Mouse (Mus musculus) MEL (cell line): ENCODE measurements around the gene Alox5. TPM values are rescaled to one million over a fixed set of nuclear protein-coding genes. Genes with fewer than 3 reads are reported as not detected.

Experiments used
- DNase-seq: peaks from one replicate; pipeline ENCODE4 v3.0.0; 2011; ENCODE audit warnings: low read depth, low spot score
- H3K27ac ChIP-seq: 2 replicates; pipeline ENCODE4 v1.5.1; 2012; ENCODE audit warnings: low read depth, mild to moderate bottlenecking, control low read depth, low read length, moderate library complexity; ENCODE audit not compliant: control insufficient read depth
- H3K27me3 ChIP-seq, 2 experiments: fragments of 150-350 bp in 1 of 2; sonication (generic) in 1 of 2; 2 replicates each; pipeline ENCODE4 v1.6.1; 2012; ENCODE audit warnings: low read length in 2 of 2, mild to moderate bottlenecking in 2 of 2, improper control_type of control experiment in 1 of 2, moderate library complexity in 1 of 2; ENCODE audit not compliant: insufficient read depth in 2 of 2, control insufficient read depth in 1 of 2
- H3K36me3 ChIP-seq, 2 experiments: 2 replicates each; pipeline ENCODE4 v1.6.1; 2012 to 2014; ENCODE audit warnings: low read length in 2 of 2, improper control_type of control experiment in 1 of 2, inconsistent platforms in 1 of 2, mild to moderate bottlenecking in 1 of 2; ENCODE audit not compliant: insufficient read depth in 2 of 2, control insufficient read depth in 1 of 2
- H3K4me1 ChIP-seq, 2 experiments: fragments of 150-350 bp in 1 of 2; sonication (generic) in 1 of 2; 2 replicates each; pipeline ENCODE4 v1.6.1; 2012; ENCODE audit warnings: low read length in 2 of 2, improper control_type of control experiment in 1 of 2, mild to moderate bottlenecking in 1 of 2; ENCODE audit not compliant: insufficient read depth in 2 of 2, control insufficient read depth in 1 of 2
- H3K4me3 ChIP-seq, 2 experiments: fragments of 150-350 bp in 1 of 2; sonication (generic) in 1 of 2; 2 replicates each; pipeline ENCODE4 v1.5.1; 2012; ENCODE audit warnings: low read depth in 2 of 2, low read length in 2 of 2, mild to moderate bottlenecking in 2 of 2, moderate library complexity in 2 of 2, control low read depth in 1 of 2, improper control_type of control experiment in 1 of 2; ENCODE audit not compliant: control insufficient read depth in 1 of 2, insufficient read depth in 1 of 2
- H3K79me2 ChIP-seq: 2 replicates; pipeline ENCODE4 v1.6.1; 2012; ENCODE audit warnings: mild to moderate bottlenecking, low read length, moderate library complexity; ENCODE audit not compliant: control insufficient read depth, poor library complexity, insufficient read depth
- H3K9ac ChIP-seq: 2 replicates; pipeline ENCODE4 v1.6.1; 2012; ENCODE audit warnings: low read depth, mild to moderate bottlenecking, control low read depth, low read length, moderate library complexity; ENCODE audit not compliant: control insufficient read depth, poor library complexity, severe bottlenecking
- H3K9me3 ChIP-seq: fragments of 150-350 bp; sonication (generic); replicated peaks from 2 replicates; pipeline ENCODE4 v1.6.1; 2012; ENCODE audit warnings: mild to moderate bottlenecking, low read length, improper control_type of control experiment, moderate library complexity; ENCODE audit not compliant: insufficient read depth
- CHD1 ChIP-seq: IDR thresholded peaks from 2 replicates; pipeline ENCODE4 v1.6.1; 2012; ENCODE audit warnings: low read depth, mild to moderate bottlenecking, inconsistent platforms, low read length, improper control_type of control experiment
- CHD2 ChIP-seq: IDR thresholded peaks from 2 replicates; pipeline ENCODE4 v1.6.1; 2011; ENCODE audit warnings: low read length, improper control_type of control experiment
- ETS1 ChIP-seq: IDR thresholded peaks from 2 replicates; pipeline ENCODE4 v1.6.1; 2012; ENCODE audit warnings: low read depth, mild to moderate bottlenecking, inconsistent platforms, low read length, improper control_type of control experiment, moderate library complexity
- GABPA ChIP-seq: IDR thresholded peaks from 2 replicates; pipeline ENCODE4 v1.6.1; 2012; ENCODE audit warnings: low read depth, mild to moderate bottlenecking, inconsistent platforms, low read length, improper control_type of control experiment, moderate library complexity
- GATA1 ChIP-seq: IDR thresholded peaks from 2 replicates; pipeline ENCODE4 v1.6.1; 2011; ENCODE audit warnings: low read depth, low read length, improper control_type of control experiment
- HCFC1 ChIP-seq: IDR thresholded peaks from 2 replicates; pipeline ENCODE4 v1.6.1; 2012; ENCODE audit warnings: low read depth, mild to moderate bottlenecking, inconsistent platforms, low read length, improper control_type of control experiment, moderate library complexity
- JUND ChIP-seq: IDR thresholded peaks from 2 replicates; pipeline ENCODE4 v1.6.1; 2011; ENCODE audit warnings: low read depth, mild to moderate bottlenecking, improper control_type of control experiment, low read length
- MAX ChIP-seq: IDR thresholded peaks from 2 replicates; pipeline ENCODE4 v1.6.1; 2011; ENCODE audit warnings: low read length, improper control_type of control experiment
- MAZ ChIP-seq: IDR thresholded peaks from 2 replicates; pipeline ENCODE4 v1.6.1; 2012; ENCODE audit warnings: low read depth, mild to moderate bottlenecking, inconsistent platforms, low read length, improper control_type of control experiment
- MEF2A ChIP-seq: IDR thresholded peaks from 2 replicates; pipeline ENCODE4 v1.6.1; 2014; ENCODE audit warnings: low read depth, mild to moderate bottlenecking, inconsistent platforms, low read length, improper control_type of control experiment; ENCODE audit not compliant: poor library complexity, insufficient replicate concordance, severe bottlenecking; ENCODE audit errors: extremely low read depth
- MYB ChIP-seq: IDR thresholded peaks from 2 replicates; pipeline ENCODE4 v1.6.1; 2011; ENCODE audit warnings: mild to moderate bottlenecking, low read depth, low read length, improper control_type of control experiment
- MYC ChIP-seq: IDR thresholded peaks from 2 replicates; pipeline ENCODE4 v1.6.1; 2011; ENCODE audit warnings: low read depth, mild to moderate bottlenecking, low read length, improper control_type of control experiment, moderate library complexity
- POLR2A ChIP-seq, 2 experiments: IDR thresholded peaks; 2 replicates each; pipeline ENCODE4 v1.6.1; 2011 to 2012; ENCODE audit warnings: low read length in 2 of 2, mild to moderate bottlenecking in 2 of 2, control low read depth in 1 of 2, improper control_type of control experiment in 1 of 2, low read depth in 1 of 2, moderate library complexity in 1 of 2; ENCODE audit not compliant: control insufficient read depth in 1 of 2, insufficient read depth in 1 of 2, poor library complexity in 1 of 2
- POLR2AphosphoS2 ChIP-seq: IDR thresholded peaks from 2 replicates; pipeline ENCODE4 v1.6.1; 2011; ENCODE audit warnings: low read length, improper control_type of control experiment
- POLR2AphosphoS5 ChIP-seq: IDR thresholded peaks from 2 replicates; pipeline ENCODE4 v1.6.1; 2012; ENCODE audit warnings: low read depth, borderline replicate concordance, mild to moderate bottlenecking, inconsistent platforms, low read length, moderate library complexity, mixed read lengths
- RAD21 ChIP-seq: IDR thresholded peaks from 2 replicates; pipeline ENCODE4 v1.6.1; 2011; ENCODE audit warnings: mild to moderate bottlenecking, low read depth, low read length, improper control_type of control experiment
- USF2 ChIP-seq, 2 experiments: IDR thresholded peaks; 2 replicates each; pipeline ENCODE4 v1.6.1; 2011 to 2012; ENCODE audit warnings: improper control_type of control experiment in 2 of 2, low read length in 2 of 2, borderline replicate concordance in 1 of 2, inconsistent platforms in 1 of 2, low read depth in 1 of 2, mild to moderate bottlenecking in 1 of 2; ENCODE audit not compliant: insufficient read depth in 1 of 2
- ZMIZ1 ChIP-seq: IDR thresholded peaks from 2 replicates; pipeline ENCODE4 v1.6.1; 2012; ENCODE audit warnings: low read depth, mild to moderate bottlenecking, inconsistent platforms, low read length, improper control_type of control experiment, moderate library complexity
- ZNF384 ChIP-seq: IDR thresholded peaks from 2 replicates; pipeline ENCODE4 v1.6.1; 2012; ENCODE audit warnings: low read depth, mild to moderate bottlenecking, inconsistent platforms, low read length, improper control_type of control experiment
- polyA plus RNA-seq, 2 experiments: library from polyadenylated mRNA; stranded (reverse) in 1 of 2; unstranded in 1 of 2; fragments of >175 nt in 1 of 2; fragments of >200 nt in 1 of 2; gene quantifications; 2 replicates each; pipeline versions ENCODE4 v1.2.1 to v1.2.4; 2012; ENCODE audit warnings: low replicate concordance in 2 of 2, low read depth in 1 of 2; ENCODE audit not compliant: insufficient read length in 2 of 2, insufficient read depth in 1 of 2, missing spikeins in 1 of 2
- total RNA-seq: library from RNA; depleted of rRNA; stranded (reverse); fragments of 300-350 nt; gene quantifications from 2 replicates; pipeline ENCODE4 v1.2.3, GENCODE M21; 2012

Gene Alox5
- total and polyA plus RNA-seq, 3 experiments, result 1.1 to 5.7 TPM; not detected in 1

- TF ChIP-seq MAZ (no peak), MYC (no peak), CHD2 (no peak), HCFC1 (no peak), MAX (no peak), GATA1 (no peak), ZNF384 (no peak), CHD1 (no peak), RAD21 (no peak), JUND (no peak), MYB (no peak), GABPA (no peak)
- H3K4me1 ChIP-seq, result peaks cover 0 to 5% of the 10 kb centered on the region in 2 experiments; a peak in 1 of 4 replicates
- DNase-seq, result no peak
- no peak overlapping the region for H3K9ac ChIP-seq
- H3K79me2 ChIP-seq, result no peaks in the 10 kb centered on the region
- H3K36me3 ChIP-seq, result no peaks in the 10 kb centered on the region
- no peaks in the 10 kb centered on the region for H3K9me3 ChIP-seq
- no peak overlapping the region for H3K27ac ChIP-seq
- H3K27me3 ChIP-seq, result no peaks in the 10 kb centered on the region
- no peak overlapping the region for H3K4me3 ChIP-seq
Measured at GRCm38 (mm10) chr6:116422991-116423390, 38.0 kb downstream of the Alox5 start.

- no peaks in the 10 kb centered on the region for H3K79me2 ChIP-seq
- DNase-seq, result no peak
- peaks cover 0 to 16% of the 10 kb centered on the region in 2 experiments; a peak in 2 of 4 replicates for H3K4me1 ChIP-seq
- H3K4me3 ChIP-seq, result no peak overlapping the region
- no peaks in the 10 kb centered on the region for H3K27me3 ChIP-seq
- H3K36me3 ChIP-seq, result peaks cover 0 to 2% of the 10 kb centered on the region in 2 experiments; a peak in 1 of 4 replicates
- no peaks in the 10 kb centered on the region for H3K9me3 ChIP-seq
- H3K9ac ChIP-seq, result no peak overlapping the region
- no peak overlapping the region for H3K27ac ChIP-seq
- TF ChIP-seq MAX (no peak), GATA1 (no peak), ZMIZ1 (no peak), MEF2A (no peak), POLR2AphosphoS2 (no peak)
Measured at GRCm38 (mm10) chr6:116420271-116420670, 40.7 kb downstream of the Alox5 start.

GRCm38 (mm10) chr6:116419699-116420098 is 41.3 kb downstream of the Alox5 start:
- TF ChIP-seq USF2 (IDR thresholded peaks at IDR 0.05; ENCODE audit: borderline replicate concordance in 1 of 2, insufficient read depth in 1 of 2, low read depth in 1 of 2, low read length in 2 of 2), result no peak
- no peak for TF ChIP-seq ETS1
- no peak for TF ChIP-seq POLR2A (IDR thresholded peaks at IDR 0.05; ENCODE audit: control insufficient read depth in 1 of 2, insufficient read depth in 1 of 2, low read depth in 1 of 2, low read length in 2 of 2, poor library complexity in 1 of 2)
- no peak for TF ChIP-seq POLR2AphosphoS5
- no peak for TF ChIP-seq MAZ
- TF ChIP-seq, all 39 proteins: peak for 0
- H3K36me3 ChIP-seq, result peaks cover 0 to 2% of the 10 kb centered on the region in 2 experiments; a peak in 1 of 4 replicates

More at GRCm38 (mm10) chr6:116419699-116420098, 41.3 kb downstream of the Alox5 start:
- DNase-seq, result no peak
- no peaks in the 10 kb centered on the region for H3K79me2 ChIP-seq
- peaks cover 0 to 20% of the 10 kb centered on the region in 2 experiments; a peak in 2 of 4 replicates for H3K4me1 ChIP-seq
- no peaks in the 10 kb centered on the region for H3K27me3 ChIP-seq
- H3K4me3 ChIP-seq, result no peak overlapping the region
- no peak overlapping the region for H3K9ac ChIP-seq
- H3K27ac ChIP-seq, result no peak overlapping the region
- H3K9me3 ChIP-seq, result no peaks in the 10 kb centered on the region
